ENCODE assay signal across 18 mouse cellular contexts in genomic region chr10:100206617-100207530, GRCm38 (mm10).
"Had no signal": no experiment of that assay in that cellular context is flagged by ENCODE, and none has a peak within 500 bp of the region (broad histone marks: within the 10 kb centered on the region; RNA-seq: fewer than 3 reads in every experiment).

No protein-coding gene starts in this region.

- H3K27ac ChIP-seq: intestine, embryonic 15.5 days; limb, embryonic 12.5 days; liver, embryonic 13.5 days; neural tube, embryonic 15.5 days had no signal

- ATAC-seq: intestine, embryonic 15.5 days; liver, postnatal 0 days had no signal

- DNase-seq: kidney, adult 18-20 months; kidney, postnatal 14 days; layer of hippocampus, adult 9-11 months; layer of hippocampus, postnatal 36 days; liver; liver, embryonic 13.5 days; liver, postnatal 0 days; lung, postnatal 36 days; midbrain, embryonic 14.5 days; right cerebral cortex, adult 18-20 months; right cerebral cortex, postnatal 25 days; spleen, adult 18-20 months; thymus, adult 2 months; thymus, postnatal 25 days had no signal

- H3K4me3 ChIP-seq: intestine, embryonic 15.5 days; limb, embryonic 12.5 days; liver, embryonic 13.5 days; myocyte; neural tube, embryonic 15.5 days had no signal
